Mouse (Mus musculus) testis, postnatal 10 days (tissue): ENCODE measurements at regions not wholly inside any gene's neighbourhood (a gene's known extent, or its start where the extent isn't known, plus 50 kb on each side); places are given as distances from the start of the nearest gene placed in this dataset.

Source experiments
- DNase-seq: peaks from one replicate; pipeline ENCODE4 v3.0.0; 2021; ENCODE audit warnings: low spot score

DNA sequence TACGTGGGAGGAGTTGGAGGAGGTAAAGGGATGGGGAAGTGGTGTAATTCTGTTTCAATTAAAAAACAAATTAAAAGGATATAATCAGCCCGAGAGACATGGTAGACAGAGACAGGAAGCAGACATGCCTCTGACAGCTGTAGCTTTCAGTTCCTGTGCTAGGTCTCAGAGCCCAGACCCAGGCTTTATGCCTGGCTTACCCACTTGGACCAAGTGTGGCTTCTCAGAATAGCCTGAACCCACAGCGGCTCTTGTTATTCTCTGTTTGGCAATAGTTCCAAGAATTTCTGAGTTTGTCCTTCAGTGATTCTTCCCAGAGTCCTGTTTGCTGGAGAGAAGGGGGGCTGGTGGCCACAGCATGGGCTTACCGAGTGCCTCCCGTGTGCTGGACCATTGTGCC, 182.4 kb downstream of the Pten start:
- DNase-seq: no peak

DNA sequence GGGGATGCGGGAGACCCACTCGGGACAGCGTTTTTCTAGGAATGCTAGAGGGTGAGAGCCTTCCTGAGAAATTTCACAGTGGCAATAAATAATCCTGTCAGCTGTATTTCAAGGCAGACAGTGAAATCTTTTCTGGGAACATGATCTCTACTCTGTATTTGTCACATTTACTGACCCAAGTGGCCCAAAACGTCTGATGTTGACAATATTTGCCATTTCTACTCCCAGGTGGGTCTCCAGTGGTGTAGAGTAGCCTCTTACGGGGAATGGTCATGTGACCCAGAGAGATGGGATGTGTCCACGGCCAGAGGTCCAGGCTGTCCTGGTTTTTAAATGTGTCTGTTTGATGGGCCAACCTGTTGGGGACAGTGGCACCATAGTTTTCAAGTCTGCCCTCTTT, 183.5 kb downstream of the Pten start:
- DNase-seq: no peak

DNA sequence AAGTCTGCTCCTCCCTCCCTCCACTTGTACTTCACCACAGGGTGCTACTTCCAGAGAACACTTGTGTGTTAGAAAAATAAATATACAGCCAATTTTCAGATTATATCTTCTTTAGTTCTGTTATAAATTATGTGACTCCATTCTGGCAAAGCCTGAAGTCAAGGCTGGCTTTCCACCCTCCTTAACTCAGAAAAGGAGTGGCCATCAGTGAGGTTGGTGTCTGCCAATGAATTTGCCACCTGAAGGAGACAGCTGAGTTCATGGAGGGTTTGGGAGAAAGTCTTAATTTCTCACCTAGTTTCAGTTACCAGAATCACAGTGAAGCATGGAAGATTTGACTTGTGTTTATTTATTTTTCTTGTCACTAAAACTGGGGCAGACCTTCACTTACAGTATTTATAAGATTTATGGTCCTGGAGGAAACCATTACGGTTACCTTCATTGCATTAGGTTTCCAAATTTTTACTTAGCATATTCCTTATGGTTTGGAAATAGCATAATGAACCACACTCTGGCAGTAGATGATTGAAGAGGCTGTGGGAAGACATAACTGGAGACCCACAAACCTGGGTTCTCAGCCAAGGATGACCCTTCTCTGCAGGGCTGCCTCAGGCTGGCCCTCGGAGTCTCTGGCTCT, 186.4 kb downstream of the Pten start:
- DNase-seq: no peak

DNA sequence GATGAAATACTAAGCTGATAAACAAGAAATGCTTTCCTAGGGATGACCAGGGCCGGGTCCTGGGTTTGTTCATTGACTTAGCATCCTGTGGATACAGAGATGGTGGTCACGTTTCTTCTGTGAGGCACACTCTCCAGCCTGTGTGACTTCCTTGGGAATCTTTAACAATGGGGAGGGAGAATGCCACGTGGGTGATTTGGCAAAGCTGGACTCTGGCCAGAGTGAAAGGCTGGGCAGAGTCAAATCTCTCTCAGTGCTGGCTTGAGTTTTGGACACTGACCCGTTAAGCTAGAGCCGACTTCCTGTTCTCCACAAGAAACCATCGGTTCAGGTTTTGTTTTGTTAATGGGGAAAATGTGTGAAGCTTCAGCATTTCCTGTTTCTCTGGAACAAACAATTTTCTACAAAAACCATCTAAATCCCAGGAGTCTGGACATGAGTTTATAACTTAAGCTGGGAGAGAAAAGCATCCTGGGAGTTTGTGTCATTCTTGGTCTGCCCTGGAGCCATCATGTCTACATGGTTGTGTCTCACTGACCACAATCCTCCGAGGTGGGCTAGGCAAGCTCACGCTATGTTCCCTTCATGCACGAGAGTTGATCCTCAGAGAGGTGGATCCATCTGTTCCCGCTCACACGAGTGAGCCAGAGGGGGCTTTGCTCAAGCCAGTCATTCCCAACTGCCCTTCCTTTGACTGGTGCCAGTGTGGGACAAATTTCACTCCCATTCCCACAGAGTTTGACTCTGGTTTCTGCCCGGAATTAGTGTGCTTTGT, 190.0 kb downstream of the Pten start:
- DNase-seq: no peak

DNA sequence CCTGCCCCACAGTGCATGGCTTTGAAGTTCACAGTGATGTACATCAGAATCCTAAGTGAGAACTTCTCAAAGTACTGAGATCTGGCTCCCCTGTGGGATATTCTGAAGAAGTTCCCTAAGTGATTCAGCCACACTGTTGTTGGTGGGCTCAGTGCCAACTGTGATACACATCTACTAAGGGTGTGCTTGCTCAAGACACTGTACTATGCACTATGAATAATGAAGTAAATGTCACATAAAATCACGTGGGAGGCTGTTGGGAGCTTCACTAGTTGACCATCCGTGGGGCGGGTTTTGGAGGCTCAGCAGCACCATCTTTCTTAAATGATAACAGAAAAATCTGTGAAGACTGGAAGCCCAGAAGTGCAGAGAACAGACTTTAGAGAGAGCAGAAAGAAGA, 193.0 kb downstream of the Pten start:
- no peak for DNase-seq

DNA sequence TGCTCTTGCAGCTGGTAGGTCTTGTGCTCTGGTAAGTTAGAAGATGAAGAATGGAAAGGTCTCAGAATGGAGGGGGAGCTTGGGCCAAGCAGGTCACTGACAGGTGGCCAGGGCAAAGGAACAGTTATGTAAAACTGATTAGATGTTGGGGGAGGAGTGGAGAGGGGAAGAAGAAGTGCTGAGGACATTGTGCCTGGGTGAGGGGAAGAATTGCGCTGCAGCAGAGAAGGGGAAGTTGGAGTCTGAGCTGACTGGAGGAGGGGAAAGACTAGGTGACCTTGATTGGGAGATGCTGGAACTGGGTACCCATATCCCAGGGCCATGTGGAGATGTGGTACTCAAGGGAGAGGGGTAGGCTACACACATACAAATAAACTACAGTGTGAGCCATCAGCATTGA, 193.5 kb downstream of the Pten start:
- DNase-seq: no peak

DNA sequence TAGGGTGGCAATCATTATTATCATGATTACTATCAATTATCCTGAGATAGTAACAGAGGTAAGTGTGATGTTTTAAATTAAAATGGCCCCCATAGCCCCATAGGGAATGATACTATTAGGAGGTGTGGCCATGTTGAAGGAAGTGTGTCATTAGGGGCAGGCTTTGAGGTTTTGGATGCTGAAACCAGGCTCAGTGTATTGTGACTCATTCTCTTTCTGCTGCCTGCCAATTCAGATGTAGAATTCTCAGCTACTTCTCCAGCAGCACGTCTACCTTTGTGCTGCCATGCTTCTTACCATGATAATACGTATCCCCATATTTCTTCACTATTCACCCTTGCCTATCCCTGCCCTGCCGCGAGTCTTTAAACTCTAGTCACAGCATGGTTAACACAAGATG, 195.1 kb downstream of the Pten start:
- DNase-seq: no peak

DNA sequence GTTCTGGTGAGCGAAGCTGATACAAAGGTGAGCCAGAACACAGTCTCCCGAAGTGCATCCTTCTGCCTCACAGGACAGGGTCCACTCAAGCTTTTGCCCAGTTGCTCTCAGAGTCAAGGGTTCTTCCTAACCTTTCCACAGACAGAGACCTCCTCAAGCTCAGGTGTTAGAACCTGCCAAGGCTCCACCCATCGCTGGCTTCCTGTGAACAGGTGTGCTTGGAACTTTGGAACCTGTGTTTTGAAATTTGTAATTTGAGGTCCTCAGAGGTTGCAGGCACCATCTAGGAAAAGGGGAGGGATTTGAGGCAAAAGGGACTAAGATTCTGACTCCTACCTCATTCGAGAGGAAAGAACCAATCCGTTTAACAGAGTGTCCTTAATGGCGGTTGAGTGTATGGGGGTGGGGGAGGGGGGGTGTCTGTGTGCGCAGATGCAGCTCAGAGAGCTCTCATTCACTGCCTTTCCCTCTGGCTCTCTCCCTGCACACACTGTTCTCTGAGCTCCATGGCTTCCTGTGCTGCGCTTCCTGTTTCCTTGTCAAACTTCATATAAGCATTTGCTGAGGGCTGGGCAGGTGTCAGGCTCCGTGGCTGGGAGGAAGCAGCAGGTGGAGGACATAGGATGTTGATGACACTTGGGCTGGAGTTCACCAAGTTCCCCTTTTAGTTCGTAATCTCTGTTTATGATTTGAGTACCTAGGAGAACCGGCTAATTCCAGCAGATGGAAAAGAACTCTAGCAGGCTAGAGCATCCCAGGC, 195.8 kb downstream of the Pten start:
- DNase-seq: no peak

DNA sequence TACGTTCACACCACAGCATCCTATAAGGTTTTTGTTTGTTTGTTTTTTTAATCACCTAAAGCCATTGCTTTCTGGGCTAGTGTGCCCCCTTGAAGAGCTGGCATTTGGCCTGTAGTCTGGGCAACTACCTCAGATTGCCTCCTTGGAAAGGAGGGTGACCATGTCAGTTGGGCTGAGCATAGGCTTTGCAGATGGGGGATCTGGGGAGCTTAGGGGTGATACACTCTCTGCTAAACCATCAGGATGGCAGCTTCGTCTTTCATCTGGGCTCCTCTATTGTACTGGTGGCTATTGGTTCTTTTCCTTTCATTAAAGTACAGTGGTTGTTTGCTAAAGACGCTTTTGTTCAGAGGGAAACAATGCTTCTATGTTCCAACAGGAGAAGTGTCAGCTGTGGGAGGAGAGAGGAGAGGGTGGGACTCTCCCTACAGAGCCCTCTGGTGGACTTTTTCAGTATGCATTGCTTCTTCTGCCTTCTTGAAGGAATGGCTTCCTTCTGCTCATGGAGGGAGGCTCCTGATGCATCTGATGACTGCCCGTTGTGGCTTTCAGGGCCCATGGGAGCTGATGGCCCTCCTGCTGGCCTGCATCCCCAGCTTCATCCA, 196.8 kb downstream of the Pten start:
- DNase-seq: peak; percentile 54

DNA sequence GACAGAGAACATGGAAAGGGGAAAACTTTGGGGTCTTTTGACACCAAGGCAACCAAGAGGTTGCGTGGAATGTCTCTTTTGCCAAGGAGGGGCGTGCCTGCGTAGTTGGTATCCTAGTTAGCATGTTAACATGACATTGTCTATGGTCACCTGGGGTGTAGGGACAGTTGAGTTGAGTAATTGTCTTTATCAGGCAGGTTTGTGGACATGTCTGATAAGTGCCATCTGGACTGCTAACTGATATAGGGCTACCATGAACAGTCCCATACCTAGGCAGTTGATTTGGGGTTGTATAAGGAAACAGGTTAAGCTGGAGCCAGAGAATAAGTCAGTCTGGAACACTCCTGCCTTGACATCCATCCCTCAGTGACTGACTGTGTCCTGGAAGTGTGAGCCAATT, 197.6 kb downstream of the Pten start:
- DNase-seq: no peak

DNA sequence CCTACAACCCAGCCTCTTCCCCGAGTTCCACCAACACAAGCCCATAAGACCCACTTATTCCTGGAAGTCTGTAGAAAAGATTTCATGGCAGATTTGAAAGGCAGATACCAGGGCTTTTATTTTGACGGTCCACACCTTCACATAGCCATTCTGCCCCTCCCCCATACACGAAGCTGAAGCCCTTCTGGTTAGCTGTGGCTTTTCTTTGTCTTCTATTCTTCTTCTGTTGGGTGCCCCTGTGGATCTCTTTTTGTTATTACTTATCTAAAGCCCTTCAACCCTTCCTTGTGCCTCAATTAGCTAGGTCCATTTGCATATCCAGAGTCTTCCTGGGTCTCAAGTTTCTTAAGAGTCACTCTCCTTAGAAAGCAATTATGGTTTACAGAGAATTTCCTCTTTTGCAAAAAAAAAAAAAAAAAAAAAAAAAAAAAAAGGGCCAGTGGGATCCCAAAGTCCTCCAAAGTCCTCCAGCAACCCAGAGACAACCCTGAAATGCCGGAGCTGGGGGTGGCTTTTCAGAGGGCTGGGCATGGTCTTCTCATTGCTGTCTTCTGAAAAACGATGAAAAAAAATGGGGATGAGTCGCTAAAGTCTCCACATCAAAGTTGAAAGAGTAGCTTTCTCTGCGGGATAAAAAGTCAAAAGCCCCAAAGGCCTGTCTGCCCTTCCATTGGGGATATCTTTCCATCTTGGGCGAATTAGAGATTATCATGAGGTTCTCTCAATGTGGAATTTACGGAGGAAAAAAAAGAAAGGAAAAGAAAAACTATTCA, 199.0 kb downstream of the Pten start:
- DNase-seq: no peak

DNA sequence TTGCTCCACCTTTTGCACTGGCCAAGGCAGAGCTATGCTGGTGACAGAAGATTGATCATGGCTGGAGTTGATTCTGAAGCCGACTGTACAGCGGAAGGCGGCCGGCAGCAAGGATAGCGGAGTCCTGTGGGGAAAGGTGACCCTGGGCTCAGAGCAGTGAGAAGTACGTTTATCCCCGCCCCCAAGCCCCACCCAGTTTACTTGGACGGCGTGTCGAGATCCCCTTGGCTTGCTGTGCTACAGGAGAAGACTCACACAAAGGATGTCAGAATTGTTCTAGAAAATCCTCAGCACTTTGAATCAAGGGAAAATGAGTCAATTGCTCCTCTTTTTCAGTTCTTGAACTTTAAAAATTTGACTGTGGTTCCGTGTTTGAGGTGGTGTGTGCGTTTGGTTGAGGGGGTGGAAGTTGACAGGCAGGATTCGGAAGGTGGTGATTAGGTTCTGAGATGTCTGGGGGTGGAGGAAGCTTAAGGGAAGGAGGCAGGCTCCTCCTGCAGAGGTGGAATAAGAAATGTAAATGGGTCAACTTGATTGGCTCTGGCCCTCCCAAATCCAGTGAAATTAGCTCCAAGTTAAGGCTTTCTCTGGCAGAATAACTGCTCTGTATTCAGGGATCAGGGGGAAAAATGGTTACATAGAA, 199.7 kb downstream of the Pten start:
- DNase-seq: no peak

DNA sequence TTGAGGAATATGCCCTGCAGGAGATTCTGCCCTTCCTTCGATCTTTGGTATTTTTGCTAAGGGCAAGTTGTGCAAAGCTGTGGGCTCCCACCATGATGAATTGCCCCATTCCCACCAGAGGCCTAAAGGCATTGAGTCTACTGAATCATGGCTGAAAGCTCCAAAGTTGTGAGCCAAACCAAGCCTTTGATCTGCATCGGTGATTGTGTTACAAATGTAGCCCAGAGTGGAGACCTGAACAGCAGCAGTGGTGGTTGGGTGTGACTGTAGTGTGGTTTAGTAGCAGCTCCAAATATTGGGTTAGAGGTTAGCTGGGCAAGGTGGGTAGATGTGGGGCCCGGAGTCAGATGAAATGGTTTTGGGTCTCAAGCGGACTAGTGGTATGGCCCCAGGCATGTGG, 201.0 kb downstream of the Pten start:
- no peak for DNase-seq

DNA sequence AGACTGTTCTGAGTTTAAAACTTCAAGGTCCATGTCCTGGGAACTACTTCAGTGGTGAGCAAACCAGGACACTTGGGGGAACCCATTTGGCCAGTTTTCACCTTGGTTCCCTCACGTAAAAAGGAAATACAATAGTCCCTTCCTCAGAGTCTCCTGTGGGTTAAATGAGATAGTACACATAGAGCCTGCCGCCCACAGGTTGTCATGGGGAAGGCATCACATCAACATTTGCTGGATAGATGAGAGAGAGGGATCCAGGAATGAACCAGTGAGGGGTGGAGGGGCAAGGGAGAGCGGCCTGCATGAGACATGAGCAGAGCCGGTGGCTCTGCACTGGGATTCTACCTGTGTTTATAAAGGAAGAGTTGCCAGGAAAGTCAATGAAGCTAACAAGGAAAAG, 201.5 kb downstream of the Pten start:
- no peak for DNase-seq

DNA sequence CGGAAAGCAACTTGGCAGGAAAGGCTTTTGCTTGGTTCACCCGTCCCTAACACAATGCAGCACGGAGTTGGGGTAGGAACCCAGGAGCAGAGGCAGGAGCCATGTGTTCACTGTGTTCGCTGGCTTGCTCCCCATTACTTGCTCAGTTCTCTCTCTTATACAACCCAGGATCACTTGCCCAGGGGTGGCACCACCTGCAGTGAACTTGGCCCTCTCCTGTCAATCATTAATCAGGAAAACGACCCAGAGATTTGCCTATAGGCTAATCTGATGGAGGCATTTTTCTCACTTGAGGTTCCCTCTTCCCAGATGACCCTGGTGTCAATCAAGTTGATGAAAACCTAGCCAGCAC, 202.5 kb downstream of the Pten start:
- no peak for DNase-seq

DNA sequence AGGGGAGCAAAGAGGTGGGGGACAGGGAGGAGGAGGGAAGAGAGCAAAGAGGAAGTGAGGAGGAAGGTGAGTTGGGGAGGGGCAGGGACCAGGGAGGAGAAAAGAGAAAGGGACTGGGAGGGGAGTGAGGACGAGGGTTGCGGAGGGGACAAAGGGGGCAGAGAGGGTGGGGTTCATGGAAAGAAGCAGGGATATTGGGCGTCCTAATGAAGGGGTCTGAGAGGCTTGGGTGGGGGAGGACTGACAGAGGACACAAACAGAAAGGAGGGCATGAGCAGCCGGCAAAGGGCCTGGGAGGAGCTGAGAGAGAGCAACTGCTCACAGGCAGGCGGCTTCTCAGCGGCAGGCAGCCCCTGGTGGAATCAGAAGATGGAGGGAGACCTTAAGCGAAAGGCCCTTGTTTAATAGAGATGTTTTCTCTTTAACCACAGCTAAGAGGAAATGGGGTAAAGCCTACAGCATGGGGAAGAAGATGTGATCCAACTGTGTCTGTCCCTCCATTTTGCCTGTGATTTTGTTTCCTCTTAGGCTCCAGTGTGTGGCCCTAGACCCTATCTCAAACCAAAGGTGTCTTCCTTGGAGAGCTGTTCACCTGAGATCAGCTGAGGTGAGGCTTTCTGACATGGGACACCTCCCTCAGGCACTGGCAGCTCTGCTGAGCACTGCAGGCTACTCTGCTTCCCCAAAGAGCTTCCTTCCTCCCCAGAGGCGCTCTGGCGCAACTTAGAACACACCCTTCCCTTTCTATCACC, 203.1 kb downstream of the Pten start:
- DNase-seq: no peak

DNA sequence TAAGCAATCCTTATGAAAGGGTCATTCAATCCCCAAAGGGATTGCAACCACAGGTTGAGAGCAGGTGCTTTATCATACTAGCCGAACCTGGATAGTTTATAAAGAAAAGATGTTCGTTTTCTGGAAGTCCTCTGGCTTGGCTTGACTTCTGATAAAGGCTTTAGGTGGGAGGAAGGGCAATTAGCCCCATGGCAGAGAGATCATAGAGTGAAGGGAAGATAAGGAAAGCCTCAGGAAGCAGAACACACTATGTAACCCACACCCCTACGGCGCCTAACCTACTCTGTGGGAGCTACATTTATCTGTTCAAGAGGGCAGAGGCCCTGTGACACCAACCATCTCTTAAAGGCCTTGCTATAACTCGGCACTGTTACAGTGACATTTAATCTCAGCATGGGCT, 204.2 kb downstream of the Pten start:
- DNase-seq: no peak

DNA sequence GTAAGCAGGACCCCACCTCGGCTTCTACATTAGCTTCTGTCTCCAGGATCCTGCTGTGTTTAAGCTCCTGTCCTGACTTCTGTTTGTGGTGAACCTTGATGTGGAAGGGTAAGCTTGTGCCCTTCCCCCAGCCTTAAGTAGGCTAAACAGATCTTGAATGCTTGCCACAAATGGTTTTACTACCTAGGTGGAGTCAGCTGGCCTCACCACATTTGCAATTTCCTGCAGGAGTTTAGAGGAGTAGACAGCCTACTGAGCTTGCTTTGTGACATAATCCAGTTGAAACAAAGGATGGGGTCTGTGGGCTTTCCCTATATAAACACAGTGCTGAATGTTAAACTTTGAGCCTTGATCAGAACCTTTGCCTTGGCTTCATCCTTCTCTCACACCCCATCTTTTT, 206.7 kb downstream of the Pten start:
- DNase-seq: no peak

DNA sequence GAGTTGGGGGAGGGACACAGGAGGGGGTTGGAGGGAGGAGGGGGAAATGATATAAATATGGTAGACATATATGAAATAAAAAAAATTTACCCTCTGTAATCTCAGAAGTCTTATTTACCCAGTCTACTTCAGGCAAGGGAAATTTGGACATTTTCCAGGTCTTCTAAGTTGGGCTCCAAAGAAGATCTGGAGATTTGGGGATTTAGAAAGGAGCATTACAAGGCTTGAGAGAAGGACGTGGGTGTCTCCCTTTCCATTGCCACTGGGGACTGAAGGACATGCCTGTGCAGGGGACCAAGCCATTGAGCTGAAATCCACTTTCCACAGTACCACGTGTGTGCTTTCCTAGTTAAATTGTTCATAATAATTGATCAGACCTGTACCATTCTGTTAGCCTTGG, 208.2 kb downstream of the Pten start:
- no peak for DNase-seq

DNA sequence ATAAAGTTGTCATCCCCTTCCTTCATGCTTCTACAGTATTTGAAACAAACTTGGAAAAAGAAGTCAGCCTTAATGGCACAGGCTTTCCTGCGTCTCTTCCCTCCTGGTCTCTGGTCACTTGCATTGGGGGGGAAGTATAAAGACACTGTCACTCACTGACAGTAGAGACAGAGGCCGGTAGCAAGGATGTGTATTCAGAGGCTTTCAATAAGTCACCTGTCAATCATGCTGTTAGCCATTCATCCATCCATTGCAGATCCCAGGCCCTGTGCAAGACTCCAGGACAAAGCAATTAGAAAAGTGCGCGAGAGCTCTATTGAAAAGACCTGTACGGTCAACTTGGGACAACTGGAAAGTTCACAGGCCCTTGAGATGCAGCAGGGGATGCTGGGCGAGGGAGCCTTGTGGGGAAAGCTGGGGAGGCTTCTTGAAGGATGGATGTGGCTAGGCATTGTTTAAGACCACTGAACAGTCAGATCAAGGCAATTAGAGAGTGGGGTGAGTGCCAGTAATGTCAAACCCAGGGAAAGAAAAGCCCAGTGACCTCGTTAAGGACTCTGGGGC, 212.0 kb downstream of the Pten start:
- DNase-seq: no peak

DNA sequence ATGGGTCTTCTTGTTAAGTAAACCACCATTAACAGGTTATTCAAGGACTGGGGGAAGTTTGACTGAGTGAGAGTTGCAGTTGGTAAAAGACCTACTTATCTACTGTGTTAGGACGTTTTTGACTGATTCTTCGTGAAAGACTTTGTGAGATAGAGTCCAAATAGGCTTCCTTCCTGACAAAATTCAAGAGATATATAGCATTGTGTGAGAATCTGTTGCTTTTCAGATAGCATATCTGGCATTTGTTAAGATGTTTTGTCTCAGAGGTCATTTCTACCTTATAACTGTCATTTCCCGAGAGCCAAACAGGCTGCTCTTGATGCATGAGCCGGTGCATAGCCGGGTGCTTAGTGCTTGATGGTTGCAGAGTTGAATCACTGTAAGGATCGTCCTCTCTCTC, 214.8 kb downstream of the Pten start:
- DNase-seq: no peak
